27 mouse cellular contexts compared by ENCODE assay signal in the genomic region with DNA sequence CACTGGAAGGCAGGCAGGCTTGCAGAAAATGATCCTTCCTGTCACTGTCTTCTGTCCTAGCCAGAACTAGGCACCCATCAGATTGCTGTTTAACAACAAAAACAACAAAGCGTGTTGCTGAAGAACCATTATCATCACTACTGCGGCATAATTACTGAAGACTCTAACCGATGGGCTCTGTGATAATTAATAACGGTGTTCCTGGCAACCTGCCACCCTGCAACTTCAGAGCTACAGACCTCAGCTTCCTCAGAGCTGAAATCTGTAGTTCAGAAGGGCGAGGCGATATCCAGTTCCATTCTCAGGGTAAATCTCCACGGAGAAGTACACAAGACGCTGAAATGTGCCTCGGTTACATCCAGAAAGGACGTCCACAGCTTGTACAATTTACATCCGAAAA.
DNase-seq lines count a peak whose midpoint lies in the region; ATAC-seq and TF ChIP-seq lines count a peak whose summit lies in the region.
"Had no signal": no experiment of that assay in that cellular context is flagged by ENCODE, and none has a peak within 500 bp of the region (broad histone marks: within the 10 kb centered on the region; RNA-seq: fewer than 3 reads in every experiment).

No protein-coding gene starts in this region.

- H3K27me3 ChIP-seq in forebrain, embryonic 15.5 days = no peaks in the 10 kb centered on the region
- H3K27me3 ChIP-seq in forebrain, embryonic 12.5 days = no peaks in the 10 kb centered on the region
- H3K27me3 ChIP-seq in hindbrain, postnatal 0 days (ENCODE audit: insufficient read depth, low read length) = no peaks in the 10 kb centered on the region
- H3K27me3 ChIP-seq in hindbrain, embryonic 11.5 days (ENCODE audit: control insufficient read depth, insufficient read depth, low read length) = 0 out of 2 replicates have a peak, but pooled peaks cover 2% of the 10 kb centered on the region
- no peaks in the 10 kb centered on the region for H3K27me3 ChIP-seq in neural tube, embryonic 13.5 days
- no peaks in the 10 kb centered on the region for H3K27me3 ChIP-seq in neural tube, embryonic 15.5 days (replicated peaks)
- H3K27me3 ChIP-seq in liver, embryonic 12.5 days (replicated peaks) = no peaks in the 10 kb centered on the region
- H3K27me3 ChIP-seq: heart, embryonic 15.5 days; kidney, embryonic 15.5 days; liver, embryonic 13.5 days; megakaryocyte, embryonic 14.5 days had no signal

- DNase-seq in hindbrain, postnatal 0 days (ENCODE audit: low spot score) = peak; percentile 38
- no peak for DNase-seq in hindbrain, embryonic 11.5 days (ENCODE audit: low spot score)
- DNase-seq: adrenal gland, adult 2 months; cerebellum, adult 18-20 months; cerebellum, postnatal 36 days; embryo, embryonic 11 days; gastrocnemius, postnatal 10 days; heart, adult 18-20 months; heart, postnatal 36 days; kidney, adult 11 months; kidney, postnatal 36 days; layer of hippocampus, postnatal 36 days; liver, embryonic 13.5 days; lung, adult 2 months; thymus, postnatal 25 days had no signal

- no peaks in the 10 kb centered on the region for H3K9me3 ChIP-seq in forebrain, embryonic 15.5 days
- no peaks in the 10 kb centered on the region for H3K9me3 ChIP-seq in forebrain, embryonic 12.5 days
- H3K9me3 ChIP-seq in hindbrain, postnatal 0 days (ENCODE audit: low read length) = no peaks in the 10 kb centered on the region
- no peaks in the 10 kb centered on the region for H3K9me3 ChIP-seq in hindbrain, embryonic 11.5 days (ENCODE audit: control insufficient read depth, low read length)
- H3K9me3 ChIP-seq in neural tube, embryonic 13.5 days = no peaks in the 10 kb centered on the region
- H3K9me3 ChIP-seq in neural tube, embryonic 15.5 days (replicated peaks) = no peaks in the 10 kb centered on the region
- no peaks in the 10 kb centered on the region for H3K9me3 ChIP-seq in liver, embryonic 12.5 days (replicated peaks)
- H3K9me3 ChIP-seq: embryonic facial prominence, embryonic 13.5 days; heart, embryonic 15.5 days; kidney, embryonic 15.5 days; limb, embryonic 13.5 days; liver, embryonic 13.5 days; megakaryocyte, embryonic 14.5 days had no signal

- H3K4me3 ChIP-seq in forebrain, embryonic 15.5 days = no peak overlapping the region
- H3K4me3 ChIP-seq in forebrain, embryonic 12.5 days (replicated peaks) = no peak overlapping the region
- no peak overlapping the region for H3K4me3 ChIP-seq in hindbrain, postnatal 0 days (ENCODE audit: low read length)
- H3K4me3 ChIP-seq in hindbrain, embryonic 11.5 days (ENCODE audit: low read depth, low read length) = no peak overlapping the region
- no peak overlapping the region for H3K4me3 ChIP-seq in neural tube, embryonic 13.5 days
- H3K4me3 ChIP-seq in neural tube, embryonic 15.5 days (replicated peaks) = no peak overlapping the region
- H3K4me3 ChIP-seq in liver, embryonic 12.5 days = no peak overlapping the region
- H3K4me3 ChIP-seq: embryonic facial prominence, embryonic 13.5 days; erythroblast, embryonic 14.5 days; heart, embryonic 15.5 days; kidney, embryonic 15.5 days; limb, embryonic 13.5 days; liver, embryonic 13.5 days; megakaryocyte, embryonic 14.5 days had no signal

- no peaks in the 10 kb centered on the region for H3K36me3 ChIP-seq in forebrain, embryonic 15.5 days
- H3K36me3 ChIP-seq in forebrain, embryonic 12.5 days (replicated peaks) = no peaks in the 10 kb centered on the region
- no peaks in the 10 kb centered on the region for H3K36me3 ChIP-seq in hindbrain, postnatal 0 days (ENCODE audit: insufficient read depth, low read length)
- H3K36me3 ChIP-seq in hindbrain, embryonic 11.5 days (ENCODE audit: control insufficient read depth, insufficient read depth, low read length) = no peaks in the 10 kb centered on the region
- no peaks in the 10 kb centered on the region for H3K36me3 ChIP-seq in neural tube, embryonic 13.5 days
- no peaks in the 10 kb centered on the region for H3K36me3 ChIP-seq in neural tube, embryonic 15.5 days
- H3K36me3 ChIP-seq in liver, embryonic 12.5 days = no peaks in the 10 kb centered on the region
- H3K36me3 ChIP-seq: embryonic facial prominence, embryonic 13.5 days; heart, embryonic 15.5 days; kidney, embryonic 15.5 days; limb, embryonic 13.5 days; liver, embryonic 13.5 days had no signal

- no peak for ATAC-seq in forebrain, embryonic 15.5 days (replicated peaks)
- ATAC-seq in forebrain, embryonic 12.5 days (ENCODE audit: low FRiP score) = no peak
- ATAC-seq in hindbrain, postnatal 0 days = no peak
- ATAC-seq in hindbrain, embryonic 11.5 days (ENCODE audit: low FRiP score) = no peak
- ATAC-seq in neural tube, embryonic 13.5 days (ENCODE audit: low read depth) = no peak
- no peak for ATAC-seq in neural tube, embryonic 15.5 days (ENCODE audit: low FRiP score)
- no peak for ATAC-seq in liver, embryonic 12.5 days
- ATAC-seq: Patski had no signal

- 0 out of 2 replicates have a peak overlapping the region, but pooled peaks have one; percentile 11 for H3K27ac ChIP-seq in forebrain, embryonic 15.5 days (replicated peaks)
- H3K27ac ChIP-seq in forebrain, embryonic 12.5 days = no peak overlapping the region
- no peak overlapping the region for H3K27ac ChIP-seq in hindbrain, postnatal 0 days
- H3K27ac ChIP-seq in hindbrain, embryonic 11.5 days (ENCODE audit: low read depth, low read length) = no peak overlapping the region
- 0 out of 2 replicates have a peak overlapping the region, but pooled peaks have one; percentile 13 for H3K27ac ChIP-seq in neural tube, embryonic 13.5 days (replicated peaks)
- no peak overlapping the region for H3K27ac ChIP-seq in neural tube, embryonic 15.5 days (replicated peaks)
- H3K27ac ChIP-seq in liver, embryonic 12.5 days = no peak overlapping the region
- H3K27ac ChIP-seq: embryonic facial prominence, embryonic 13.5 days; heart, embryonic 15.5 days; kidney, embryonic 15.5 days; limb, embryonic 13.5 days; liver, embryonic 13.5 days had no signal

- TF ChIP-seq CTCF in hindbrain, postnatal 0 days (IDR thresholded peaks at IDR 0.05; ENCODE audit: low read depth) = no peak

- no peak overlapping the region for H3K9ac ChIP-seq in forebrain, embryonic 15.5 days (replicated peaks)
- H3K9ac ChIP-seq in forebrain, embryonic 12.5 days = no peak overlapping the region
- no peak overlapping the region for H3K9ac ChIP-seq in hindbrain, postnatal 0 days (replicated peaks; ENCODE audit: low read length)
- H3K9ac ChIP-seq in hindbrain, embryonic 11.5 days (ENCODE audit: low read depth, low read length) = no peak overlapping the region
- H3K9ac ChIP-seq in neural tube, embryonic 13.5 days = 0 out of 2 replicates have a peak overlapping the region, but pooled peaks have one; percentile 12
- no peak overlapping the region for H3K9ac ChIP-seq in neural tube, embryonic 15.5 days (replicated peaks)
- H3K9ac ChIP-seq in liver, embryonic 12.5 days = no peak overlapping the region
- H3K9ac ChIP-seq: embryonic facial prominence, embryonic 13.5 days; heart, embryonic 15.5 days; kidney, embryonic 15.5 days; limb, embryonic 13.5 days; liver, embryonic 13.5 days had no signal

- 39% methylated on average over 11 of the region's 11 CpGs for whole genome bisulfite sequencing in forebrain, embryonic 15.5 days
- WGBS in forebrain, embryonic 12.5 days = 62% methylated on average over 11 of the region's 11 CpGs
- 37% methylated on average over 11 of the region's 11 CpGs for WGBS in hindbrain, postnatal 0 days
- 74% methylated on average over 11 of the region's 11 CpGs for WGBS in hindbrain, embryonic 11.5 days
- 49% methylated on average over 11 of the region's 11 CpGs for WGBS in neural tube, embryonic 13.5 days
- WGBS in neural tube, embryonic 15.5 days = 47% methylated on average over 11 of the region's 11 CpGs
- WGBS in liver, embryonic 12.5 days (ENCODE audit: insufficient replicate concordance) = 64% methylated on average over 11 of the region's 11 CpGs

- peaks cover 35% of the 10 kb centered on the region for H3K4me1 ChIP-seq in forebrain, embryonic 15.5 days
- peaks cover 27% of the 10 kb centered on the region for H3K4me1 ChIP-seq in forebrain, embryonic 12.5 days
- 0 out of 2 replicates have a peak, but pooled peaks cover 8% of the 10 kb centered on the region for H3K4me1 ChIP-seq in hindbrain, postnatal 0 days (ENCODE audit: insufficient read depth, low read length)
- no peaks in the 10 kb centered on the region for H3K4me1 ChIP-seq in hindbrain, embryonic 11.5 days (replicated peaks; ENCODE audit: control insufficient read depth, insufficient read depth, low read length)
- H3K4me1 ChIP-seq in neural tube, embryonic 13.5 days (replicated peaks) = peaks cover 44% of the 10 kb centered on the region
- peaks cover 42% of the 10 kb centered on the region for H3K4me1 ChIP-seq in neural tube, embryonic 15.5 days
- H3K4me1 ChIP-seq in liver, embryonic 12.5 days = no peaks in the 10 kb centered on the region
- H3K4me1 ChIP-seq: heart, embryonic 15.5 days; kidney, embryonic 15.5 days; liver, embryonic 13.5 days; megakaryocyte, embryonic 14.5 days had no signal

- H3K4me2 ChIP-seq in forebrain, embryonic 15.5 days (replicated peaks) = no peak overlapping the region; the same call in 1 of the 2 replicates
- H3K4me2 ChIP-seq in forebrain, embryonic 12.5 days = no peak overlapping the region
- 0 out of 2 replicates have a peak overlapping the region, but pooled peaks have one; percentile 3 for H3K4me2 ChIP-seq in hindbrain, postnatal 0 days (ENCODE audit: low read depth, low read length)
- no peak overlapping the region for H3K4me2 ChIP-seq in hindbrain, embryonic 11.5 days (replicated peaks; ENCODE audit: low read depth, low read length)
- 0 out of 2 replicates have a peak overlapping the region, but pooled peaks have one; percentile 7 for H3K4me2 ChIP-seq in neural tube, embryonic 13.5 days
- no peak overlapping the region for H3K4me2 ChIP-seq in neural tube, embryonic 15.5 days
- H3K4me2 ChIP-seq in liver, embryonic 12.5 days = no peak overlapping the region
- H3K4me2 ChIP-seq: embryonic facial prominence, embryonic 13.5 days; heart, embryonic 15.5 days; kidney, embryonic 15.5 days; limb, embryonic 13.5 days; liver, embryonic 13.5 days had no signal

Comparison
In these comparisons a context has a peak if more than half of its experiments do, and no peak if none do; other contexts are left out.
1. H3K27ac ChIP-seq: peak in forebrain, embryonic 15.5 days (single experiment) and neural tube, embryonic 13.5 days (single experiment); none in forebrain, embryonic 12.5 days (single experiment), hindbrain, postnatal 0 days (single experiment), hindbrain, embryonic 11.5 days (single experiment), neural tube, embryonic 15.5 days (single experiment) and liver, embryonic 12.5 days (single experiment).
2. H3K4me2 ChIP-seq: peak in hindbrain, postnatal 0 days (single experiment) and neural tube, embryonic 13.5 days (single experiment); none in forebrain, embryonic 15.5 days (single experiment), forebrain, embryonic 12.5 days (single experiment), hindbrain, embryonic 11.5 days (single experiment), neural tube, embryonic 15.5 days (single experiment) and liver, embryonic 12.5 days (single experiment).